Mouse (Mus musculus) testis, adult 2 months (tissue): ENCODE data around the gene Alk. TPM values are rescaled to one million over a fixed set of nuclear protein-coding genes. Genes with fewer than 3 reads are reported as not detected.

Source experiments
- H3K27ac ChIP-seq: fragments of 200-500 bp; 2 replicates; pipeline ENCODE4 v1.5.1; 2012; ENCODE audit warnings: low read depth, low read length; ENCODE audit not compliant: control insufficient read depth, insufficient read depth
- H3K27me3 ChIP-seq: fragments of 200-500 bp; 2 replicates; pipeline ENCODE4 v1.6.1; 2012; ENCODE audit warnings: mild to moderate bottlenecking, low read length, moderate library complexity; ENCODE audit not compliant: control insufficient read depth, insufficient read depth
- H3K36me3 ChIP-seq: fragments of 200-500 bp; 2 replicates; pipeline ENCODE4 v1.6.1; 2012; ENCODE audit warnings: mild to moderate bottlenecking, low read length; ENCODE audit not compliant: control insufficient read depth, insufficient read depth
- H3K4me1 ChIP-seq: fragments of 200-500 bp; 2 replicates; pipeline ENCODE4 v1.6.1; 2012; ENCODE audit warnings: low read length; ENCODE audit not compliant: control insufficient read depth, insufficient read depth
- H3K4me3 ChIP-seq: fragments of 200-500 bp; 2 replicates; pipeline ENCODE4 v1.5.1; 2012; ENCODE audit warnings: low read depth, mild to moderate bottlenecking, low read length, moderate library complexity, mixed read lengths; ENCODE audit not compliant: control insufficient read depth
- CTCF ChIP-seq: fragments of 200-500 bp; IDR thresholded peaks from 2 replicates; pipeline ENCODE4 v1.5.1; 2012; ENCODE audit warnings: low read depth, mild to moderate bottlenecking, inconsistent platforms, low read length, moderate library complexity; ENCODE audit not compliant: control insufficient read depth, insufficient read depth, insufficient replicate concordance
- POLR2A ChIP-seq: fragments of 200-500 bp; IDR thresholded peaks from 2 replicates; pipeline ENCODE4 v1.6.1; 2012; ENCODE audit warnings: low read depth, mild to moderate bottlenecking, inconsistent platforms, low read length, moderate library complexity; ENCODE audit not compliant: control insufficient read depth
- polyA plus RNA-seq: library from polyadenylated mRNA; depleted of rRNA; stranded (reverse); fragments of >200 nt; gene quantifications from 2 replicates; pipeline ENCODE4 v1.2.3, GENCODE M21; 2012

Gene Alk
- polyA plus RNA-seq, 1 experiment: 0.54 TPM

DNA sequence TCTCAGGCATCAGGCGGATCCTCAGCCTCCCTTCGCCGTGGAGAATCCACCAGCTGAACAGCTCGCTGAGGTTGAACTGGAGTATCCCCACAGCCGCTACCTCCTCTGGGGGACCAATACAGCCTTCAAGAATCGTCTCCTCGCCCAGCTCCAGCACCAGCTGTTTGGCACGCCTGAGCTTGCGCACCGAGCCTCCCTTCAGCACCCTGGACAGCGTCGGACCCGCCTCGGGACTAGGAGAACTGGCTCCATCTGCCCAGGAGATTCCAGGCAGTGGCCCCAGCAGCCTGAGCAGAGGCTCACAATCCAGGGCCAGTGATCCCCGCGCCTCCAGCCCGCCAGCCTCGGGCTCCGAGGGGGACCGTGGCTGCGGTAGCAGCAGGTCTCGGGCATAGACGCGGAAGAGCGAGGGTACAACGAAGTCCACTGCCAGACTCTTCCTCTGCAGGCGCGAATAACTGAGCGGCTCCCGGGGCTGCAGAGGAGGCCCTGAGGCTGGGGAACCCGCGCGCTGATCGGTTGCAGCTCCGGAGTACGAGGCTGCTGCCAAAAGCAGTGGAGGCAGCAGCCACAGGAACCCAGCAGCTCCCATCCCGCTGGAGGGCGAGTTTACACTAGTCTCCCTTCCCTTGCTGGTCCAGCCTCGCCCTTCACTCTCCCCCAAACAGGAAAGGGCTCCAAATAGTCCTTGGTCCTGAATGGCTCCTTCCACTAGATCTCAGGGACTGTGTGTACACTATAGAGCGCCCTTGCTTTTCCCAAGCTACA, 1.1 kb downstream of the Alk start:
- no peak overlapping the region for H3K27ac ChIP-seq
- no peak for TF ChIP-seq POLR2A
- TF ChIP-seq CTCF: no peak
- H3K36me3 ChIP-seq: no peaks in the 10 kb centered on the region
- no peaks in the 10 kb centered on the region for H3K27me3 ChIP-seq
- no peak overlapping the region; the same call in 1 of the 2 replicates for H3K4me3 ChIP-seq
- H3K4me1 ChIP-seq: peaks cover 15% of the 10 kb centered on the region

DNA sequence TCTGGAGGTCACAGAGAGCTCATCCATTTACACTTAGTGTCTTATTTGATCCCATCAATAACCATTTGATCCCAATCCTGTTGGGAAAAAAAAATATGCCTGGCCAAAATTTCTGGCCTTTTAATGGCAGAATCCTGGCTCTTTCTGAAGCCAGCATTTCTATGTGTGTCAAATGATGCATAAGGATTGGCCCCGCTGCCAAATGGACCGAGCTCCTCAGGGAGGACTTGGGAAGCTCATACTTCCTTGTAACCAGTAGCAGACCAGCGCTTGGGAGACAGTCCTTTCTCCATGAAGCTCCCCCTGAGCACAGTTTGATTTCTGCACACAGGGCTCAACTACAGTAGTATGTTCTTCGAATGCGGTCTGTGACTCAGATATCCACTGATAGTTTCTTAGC, 3.6 kb downstream of the Alk start:
- Histone ChIP-seq H3K4me1 (peaks cover 15% of the 10 kb centered on the region), H3K27ac (no peak overlapping the region), H3K4me3 (no peak overlapping the region), H3K36me3 (no peaks in the 10 kb centered on the region), H3K27me3 (no peaks in the 10 kb centered on the region)
- TF ChIP-seq POLR2A: no peak
- TF ChIP-seq CTCF: no peak

DNA sequence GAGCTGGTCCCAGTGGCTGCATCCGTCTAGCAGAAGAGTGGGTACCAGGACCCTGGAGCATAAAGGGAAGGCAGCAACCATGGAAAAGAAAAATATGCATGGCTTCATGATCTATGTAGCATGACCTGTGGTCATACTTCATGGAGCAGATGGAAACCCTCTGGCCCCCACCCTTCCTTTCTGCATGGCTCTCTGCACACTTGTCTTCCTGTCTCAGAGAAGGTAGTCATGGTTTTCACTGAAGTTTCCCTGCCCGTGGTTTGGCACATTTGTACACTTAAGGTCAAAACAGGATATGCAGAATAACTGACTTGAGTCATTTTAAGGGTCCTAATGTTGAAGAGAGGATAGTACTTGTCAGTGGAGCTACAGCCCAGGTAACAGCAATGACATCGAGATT, 16.8 kb downstream of the Alk start:
- Histone ChIP-seq H3K4me3 (no peak overlapping the region), H3K27me3 (no peaks in the 10 kb centered on the region), H3K27ac (no peak overlapping the region), H3K36me3 (no peaks in the 10 kb centered on the region), H3K4me1 (no peaks in the 10 kb centered on the region)
- no peak for TF ChIP-seq CTCF
- no peak for TF ChIP-seq POLR2A

DNA sequence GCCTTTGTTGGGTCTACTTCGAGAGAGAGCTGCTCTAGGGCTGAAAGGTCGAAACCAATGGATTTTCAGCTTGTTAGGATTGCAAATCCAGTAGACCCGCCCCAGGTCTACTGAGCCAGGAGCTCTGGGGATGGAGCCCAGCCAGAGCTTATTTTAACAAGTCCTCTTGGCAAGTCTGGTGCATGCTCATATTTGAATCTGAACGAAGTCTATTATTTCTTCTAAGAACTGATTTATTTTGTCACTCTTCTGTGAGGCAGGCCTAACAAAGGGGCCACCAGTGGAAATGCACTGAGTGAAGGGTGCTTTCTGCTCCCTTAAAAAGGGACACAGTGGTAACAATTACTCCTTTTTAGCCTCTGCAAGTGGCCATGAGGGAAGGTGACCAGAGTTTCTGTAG, 24.3 kb downstream of the Alk start:
- Histone ChIP-seq H3K36me3 (no peaks in the 10 kb centered on the region), H3K27ac (no peak overlapping the region)
- TF ChIP-seq CTCF (no peak), POLR2A (no peak)

DNA sequence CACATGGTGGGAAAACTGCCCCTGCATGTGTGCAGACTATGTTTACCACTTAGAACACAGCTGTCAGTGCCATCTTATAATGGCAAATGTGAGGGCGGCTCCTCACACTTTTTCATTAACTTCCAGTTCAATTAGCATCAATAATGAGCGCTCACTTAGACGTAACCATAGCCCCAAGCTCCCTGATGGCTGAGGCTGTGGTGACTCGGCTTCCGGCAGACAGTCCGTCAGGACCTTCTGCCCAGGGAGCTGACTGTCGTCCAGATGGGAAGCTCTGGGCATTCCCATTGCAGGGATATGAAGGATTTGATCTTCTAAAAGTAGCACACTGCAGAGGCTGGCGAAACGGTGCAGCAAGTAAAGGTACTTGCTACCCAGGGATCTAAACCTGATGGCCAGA, 25.1 kb downstream of the Alk start:
- Histone ChIP-seq H3K27me3 (no peaks in the 10 kb centered on the region), H3K27ac (no peak overlapping the region), H3K4me1 (no peaks in the 10 kb centered on the region), H3K4me3 (no peak overlapping the region), H3K36me3 (no peaks in the 10 kb centered on the region)
- TF ChIP-seq POLR2A (no peak), CTCF (no peak)

More for the DNA sequence above, 24.3 kb downstream of the Alk start:
- Histone ChIP-seq H3K4me3 (no peak overlapping the region), H3K4me1 (no peaks in the 10 kb centered on the region), H3K27me3 (no peaks in the 10 kb centered on the region)

DNA sequence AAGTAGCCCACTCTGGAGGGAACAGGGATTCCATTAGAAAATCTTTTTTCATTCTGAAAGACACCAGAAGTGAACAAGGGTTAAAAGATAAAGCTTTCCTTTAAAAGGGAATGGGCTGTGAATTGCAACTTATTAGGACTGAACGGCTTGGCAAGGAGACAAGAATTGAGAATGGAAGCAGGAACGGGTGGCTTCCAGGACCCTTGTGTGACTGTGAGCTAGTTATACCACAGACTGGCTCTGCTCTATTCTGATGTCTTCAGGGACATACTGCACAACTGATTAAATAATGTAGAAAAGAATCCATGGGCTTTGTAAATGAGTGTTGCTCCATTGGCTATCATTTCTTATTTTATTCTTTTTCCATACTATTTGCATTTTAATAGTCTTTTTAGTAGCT, 33.0 kb downstream of the Alk start:
- TF ChIP-seq CTCF: no peak
- TF ChIP-seq POLR2A: no peak
- no peak overlapping the region for H3K27ac ChIP-seq

DNA sequence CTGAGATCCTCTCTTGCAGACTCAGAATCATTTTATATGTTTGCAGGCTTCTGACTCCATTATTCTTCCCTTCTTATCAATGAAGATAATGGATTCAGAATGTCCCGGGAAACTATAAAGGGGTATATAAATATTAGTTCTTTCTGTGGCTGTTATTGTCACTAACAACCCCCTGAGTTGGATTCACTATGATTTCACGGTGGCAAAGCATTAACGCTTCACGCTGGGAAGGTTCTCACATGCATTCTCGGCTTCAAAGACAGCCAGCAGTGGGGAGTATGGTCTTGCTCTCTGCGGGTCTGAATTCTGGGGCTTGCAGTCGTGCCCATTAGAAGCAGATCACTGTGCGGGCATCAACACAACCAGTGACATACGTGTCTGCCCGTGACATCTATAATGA, 34.9 kb downstream of the Alk start:
- Histone ChIP-seq H3K36me3 (no peaks in the 10 kb centered on the region), H3K27ac (no peak overlapping the region), H3K4me1 (no peaks in the 10 kb centered on the region), H3K4me3 (no peak overlapping the region), H3K27me3 (no peaks in the 10 kb centered on the region)
- TF ChIP-seq CTCF (no peak), POLR2A (no peak)

More for the DNA sequence above, 33.0 kb downstream of the Alk start:
- Histone ChIP-seq H3K36me3 (no peaks in the 10 kb centered on the region), H3K4me1 (no peaks in the 10 kb centered on the region), H3K27me3 (no peaks in the 10 kb centered on the region), H3K4me3 (no peak overlapping the region)

DNA sequence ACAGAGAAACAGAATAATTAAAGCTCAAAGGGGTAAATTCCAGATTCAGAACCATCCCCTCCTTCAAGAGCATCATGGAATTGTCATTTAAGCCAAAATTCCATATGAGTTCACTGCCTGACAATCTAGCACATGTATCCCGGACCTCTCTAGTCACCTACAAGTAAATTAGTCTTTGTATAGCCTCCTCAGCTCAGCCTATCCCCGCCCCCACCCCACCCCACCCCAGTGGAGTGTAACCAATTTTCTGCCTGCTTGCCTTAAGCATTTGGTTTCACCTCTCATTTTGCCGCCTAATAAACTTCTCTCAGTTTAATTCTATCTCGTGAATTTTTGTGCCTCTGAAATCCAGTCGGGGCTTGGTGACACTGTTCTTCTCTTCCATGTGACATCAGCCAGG, 41.0 kb downstream of the Alk start:
- TF ChIP-seq POLR2A: no peak
- TF ChIP-seq CTCF: no peak

More for the DNA sequence above, 41.0 kb downstream of the Alk start:
- Histone ChIP-seq H3K4me1 (no peaks in the 10 kb centered on the region), H3K27ac (no peak overlapping the region), H3K36me3 (no peaks in the 10 kb centered on the region), H3K4me3 (no peak overlapping the region), H3K27me3 (no peaks in the 10 kb centered on the region)
